Mouse (Mus musculus) erythroblast, embryonic 14.5 days (primary cell): ENCODE results near the gene Nyap2.

Experiments used
- GATA1 ChIP-seq: IDR thresholded peaks from 2 replicates; pipeline ENCODE4 v1.6.1; 2012; ENCODE audit warnings: low read length, inconsistent platforms, mixed read lengths
- TAL1 ChIP-seq: IDR thresholded peaks from 3 replicates; pipeline ENCODE4 v1.6.1; 2012; ENCODE audit warnings: low read length, inconsistent platforms, mixed read lengths

DNA sequence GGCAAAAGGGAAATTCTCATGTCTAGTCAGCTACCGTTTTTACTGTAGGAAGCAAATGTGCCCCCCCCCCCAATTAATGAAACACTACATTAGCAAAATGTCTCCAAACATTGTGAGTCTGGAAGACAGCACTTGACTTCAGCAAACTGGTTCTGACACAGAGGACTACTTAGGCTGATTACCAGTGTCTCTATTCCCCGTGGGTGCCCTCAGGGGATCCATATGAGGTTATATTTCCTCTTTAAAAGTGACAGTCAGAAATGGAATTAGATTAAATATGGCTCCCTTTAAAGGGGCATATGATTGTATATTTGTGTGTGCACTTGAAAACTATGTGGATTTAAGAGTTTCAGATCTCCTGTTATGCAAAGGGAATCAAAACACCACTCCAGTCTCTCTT, 15.3 kb downstream of the Nyap2 start:
- TF ChIP-seq TAL1 (no peak), GATA1 (no peak)
